Mouse (Mus musculus) midbrain, embryonic 15.5 days (tissue): ENCODE results near the gene Cib3. TPM values are rescaled to one million over a fixed set of nuclear protein-coding genes. Genes with fewer than 3 reads are reported as not detected.

Source experiments
- ATAC-seq: fragments of 200-750 bp; cut with Nextera tagmentation; replicated peaks from 2 replicates; pipeline ENCODE4 v1.8.0; 2017; ENCODE audit warnings: moderate TSS enrichment
- H3K27ac ChIP-seq: fragments of 300-500 bp; sonication (generic); 2 replicates; pipeline ENCODE4 v1.5.1; 2015; ENCODE audit warnings: mild to moderate bottlenecking, inconsistent platforms
- H3K27me3 ChIP-seq: fragments of 300-500 bp; sonication (generic); replicated peaks from 2 replicates; pipeline ENCODE4 v1.6.1; 2015; ENCODE audit warnings: inconsistent platforms
- H3K36me3 ChIP-seq: fragments of 300-500 bp; sonication (generic); replicated peaks from 2 replicates; pipeline ENCODE4 v1.6.1; 2015; ENCODE audit warnings: inconsistent platforms
- H3K4me1 ChIP-seq: fragments of 300-500 bp; sonication (generic); 2 replicates; pipeline ENCODE4 v1.6.1; 2015; ENCODE audit warnings: inconsistent platforms
- H3K4me2 ChIP-seq: fragments of 300-500 bp; sonication (generic); 2 replicates; pipeline ENCODE4 v1.6.1; 2015; ENCODE audit warnings: inconsistent platforms, mild to moderate bottlenecking, moderate library complexity
- H3K4me3 ChIP-seq: fragments of 300-500 bp; sonication (generic); 2 replicates; pipeline ENCODE4 v1.5.1; 2015; ENCODE audit warnings: mild to moderate bottlenecking, inconsistent platforms
- H3K9ac ChIP-seq: fragments of 300-500 bp; sonication (generic); 2 replicates; pipeline ENCODE4 v1.6.1; 2015; ENCODE audit warnings: mild to moderate bottlenecking, inconsistent platforms
- H3K9me3 ChIP-seq: fragments of 300-500 bp; sonication (generic); 2 replicates; pipeline ENCODE4 v1.6.1; 2016; ENCODE audit warnings: inconsistent platforms
- WGBS: fragments of 180-500 bp; shearing (Covaris S2); methylation state at CpG from one replicate; pipeline ENCODE4 v1.1.7; 2015; ENCODE audit warnings: mixed read lengths; 5-methylcytosine and 5-hydroxymethylcytosine counted together
- polyA plus RNA-seq: library from polyadenylated mRNA; unstranded; fragments of >200 nt; fragmentation: Nextera tagmentation; extraction: Ambion mirVana; gene quantifications from 2 replicates; pipeline ENCODE4 v1.2.1, GENCODE M21; 2015

The Cib3 gene
- polyA plus RNA-seq, 1 experiment from 2014 or later: not detected

- Histone ChIP-seq H3K36me3 (no peaks in the 10 kb centered on the region), H3K27me3 (no peaks in the 10 kb centered on the region), H3K4me1 (peaks cover 21% of the 10 kb centered on the region), H3K9me3 (no peaks in the 10 kb centered on the region), H3K27ac (peak within 1 kb of the TSS; percentile 94), H3K4me3 (peak within 1 kb of the TSS; percentile 53), H3K4me2 (peak within 1 kb of the TSS; percentile 61), H3K9ac (peak within 1 kb of the TSS; percentile 50)
- WGBS: under 1% methylated on average over 54 of the region's 54 CpGs
- peak; percentile 96 for ATAC-seq
Observed at GRCm38 (mm10) chr8:72239499-72240402, 27.1 kb upstream of the Cib3 start, which contains the start of gene Ap1m1. Ap1m1 (plus strand) TSS chr8:72240018.

GRCm38 (mm10) chr8:72222656-72223055 is 10.0 kb upstream of the Cib3 start:
- peaks cover 16% of the 10 kb centered on the region for H3K4me1 ChIP-seq
- H3K36me3 ChIP-seq: peaks cover 7% of the 10 kb centered on the region; the same call in 1 of the 2 replicates
- no peak overlapping the region for H3K4me2 ChIP-seq
- no peak overlapping the region for H3K9ac ChIP-seq
- no peaks in the 10 kb centered on the region for H3K9me3 ChIP-seq
- ATAC-seq: no peak
- no peaks in the 10 kb centered on the region for H3K27me3 ChIP-seq
- WGBS: 93% methylated on average over 5 of the region's 5 CpGs
- no peak overlapping the region for H3K4me3 ChIP-seq
- H3K27ac ChIP-seq: no peak overlapping the region

- H3K36me3 ChIP-seq: peaks cover 7% of the 10 kb centered on the region; the same call in 1 of the 2 replicates
- H3K4me1 ChIP-seq: peaks cover 16% of the 10 kb centered on the region
- H3K4me2 ChIP-seq: peak overlapping the region; percentile 76
- no peaks in the 10 kb centered on the region for H3K9me3 ChIP-seq
- H3K9ac ChIP-seq: no peak overlapping the region
- no peak for ATAC-seq
- 0 out of 2 replicates have a peak, but pooled peaks cover 8% of the 10 kb centered on the region for H3K27me3 ChIP-seq
- WGBS: 84% methylated on average over 4 of the region's 4 CpGs
- peak overlapping the region; percentile 71 for H3K4me3 ChIP-seq
- H3K27ac ChIP-seq: no peak overlapping the region
Observed at GRCm38 (mm10) chr8:72220758-72221157, 8.1 kb upstream of the Cib3 start.

GRCm38 (mm10) chr8:72219541-72220363 is 7.1 kb upstream of the Cib3 start, which contains the start of gene Fam32a:
Fam32a (plus strand) TSS chr8:72219730.
- H3K27ac ChIP-seq: peak within 1 kb of the TSS; percentile 75
- peaks cover 16% of the 10 kb centered on the region for H3K4me1 ChIP-seq
- peaks cover 7% of the 10 kb centered on the region; the same call in 1 of the 2 replicates for H3K36me3 ChIP-seq
- H3K4me2 ChIP-seq: peak within 1 kb of the TSS; percentile 76
- peak; percentile 98 for ATAC-seq
- WGBS: 15% methylated on average over 39 of the region's 39 CpGs
- peak within 1 kb of the TSS; percentile 71 for H3K4me3 ChIP-seq
- H3K9ac ChIP-seq: peak within 1 kb of the TSS; percentile 58
- H3K27me3 ChIP-seq: peaks cover 14% of the 10 kb centered on the region
- H3K9me3 ChIP-seq: no peaks in the 10 kb centered on the region

- Histone ChIP-seq H3K4me2 (peak overlapping the region; percentile 76), H3K27me3 (peaks cover 14% of the 10 kb centered on the region), H3K4me3 (peak overlapping the region; percentile 71), H3K4me1 (peaks cover 16% of the 10 kb centered on the region), H3K9ac (no peak overlapping the region), H3K9me3 (no peaks in the 10 kb centered on the region), H3K36me3 (peaks cover 7% of the 10 kb centered on the region; the same call in 1 of the 2 replicates), H3K27ac (peak overlapping the region; percentile 72)
- peak; percentile 49 for ATAC-seq
- 79% methylated on average over 10 of the region's 10 CpGs for WGBS
Observed at GRCm38 (mm10) chr8:72218781-72219540, 6.3 kb upstream of the Cib3 start.

GRCm38 (mm10) chr8:72215871-72216270 is 3.2 kb upstream of the Cib3 start:
- Histone ChIP-seq H3K4me1 (peaks cover 7% of the 10 kb centered on the region), H3K9me3 (no peaks in the 10 kb centered on the region), H3K9ac (no peak overlapping the region), H3K4me3 (no peak overlapping the region), H3K4me2 (no peak overlapping the region), H3K36me3 (no peaks in the 10 kb centered on the region), H3K27me3 (peaks cover 14% of the 10 kb centered on the region), H3K27ac (no peak overlapping the region)
- no peak for ATAC-seq
- WGBS: 38% methylated on average over 1 of the region's 1 CpGs

- Histone ChIP-seq H3K27me3 (peaks cover 14% of the 10 kb centered on the region), H3K9ac (no peak overlapping the region), H3K4me2 (no peak overlapping the region), H3K4me3 (no peak overlapping the region), H3K36me3 (no peaks in the 10 kb centered on the region), H3K9me3 (no peaks in the 10 kb centered on the region), H3K4me1 (no peaks in the 10 kb centered on the region), H3K27ac (no peak overlapping the region)
- WGBS: 57% methylated on average over 2 of the region's 2 CpGs
- no peak for ATAC-seq
Observed at GRCm38 (mm10) chr8:72215060-72215459, 2.4 kb upstream of the Cib3 start.

- H3K9me3 ChIP-seq: no peaks in the 10 kb centered on the region
- no peak for ATAC-seq
- WGBS: 81% methylated on average over 4 of the region's 4 CpGs
Observed at GRCm38 (mm10) chr8:72213536-72213935, 899 bp upstream of the Cib3 start, which contains the start of gene Gm11034. Gm11034 (minus strand) TSS chr8:72213636.

GRCm38 (mm10) chr8:72211846-72212245 is 791 bp downstream of the Cib3 start:
- WGBS: 90% methylated on average over 1 of the region's 1 CpGs
- ATAC-seq: no peak
- no peaks in the 10 kb centered on the region for H3K4me1 ChIP-seq

More at GRCm38 (mm10) chr8:72213536-72213935, 899 bp upstream of the Cib3 start, which contains the start of gene Gm11034:
- no peak within 1 kb of the TSS for H3K27ac ChIP-seq
- H3K36me3 ChIP-seq: no peaks in the 10 kb centered on the region
- no peaks in the 10 kb centered on the region for H3K4me1 ChIP-seq
- no peak within 1 kb of the TSS for H3K9ac ChIP-seq
- H3K4me3 ChIP-seq: no peak within 1 kb of the TSS
- peaks cover 14% of the 10 kb centered on the region for H3K27me3 ChIP-seq
- H3K4me2 ChIP-seq: no peak within 1 kb of the TSS

GRCm38 (mm10) chr8:72210710-72211109 is 1.9 kb downstream of the Cib3 start:
- 66% methylated on average over 2 of the region's 2 CpGs for WGBS
- no peak overlapping the region for H3K9ac ChIP-seq
- H3K36me3 ChIP-seq: no peaks in the 10 kb centered on the region
- H3K27me3 ChIP-seq: peaks cover 5% of the 10 kb centered on the region
- no peaks in the 10 kb centered on the region for H3K9me3 ChIP-seq
- H3K4me1 ChIP-seq: no peaks in the 10 kb centered on the region
- H3K4me2 ChIP-seq: no peak overlapping the region
- no peak for ATAC-seq
- H3K4me3 ChIP-seq: no peak overlapping the region
- H3K27ac ChIP-seq: no peak overlapping the region

More at GRCm38 (mm10) chr8:72211846-72212245, 791 bp downstream of the Cib3 start:
- H3K4me3 ChIP-seq: no peak overlapping the region
- H3K4me2 ChIP-seq: no peak overlapping the region
- no peak overlapping the region for H3K27ac ChIP-seq
- peaks cover 10% of the 10 kb centered on the region for H3K27me3 ChIP-seq
- H3K9ac ChIP-seq: no peak overlapping the region
- H3K36me3 ChIP-seq: no peaks in the 10 kb centered on the region
- no peaks in the 10 kb centered on the region for H3K9me3 ChIP-seq

GRCm38 (mm10) chr8:72210222-72210621 is 2.4 kb downstream of the Cib3 start:
- no peak overlapping the region for H3K27ac ChIP-seq
- H3K27me3 ChIP-seq: peaks cover 2% of the 10 kb centered on the region
- no peak overlapping the region for H3K9ac ChIP-seq
- no peak overlapping the region for H3K4me2 ChIP-seq
- whole genome bisulfite sequencing: 86% methylated on average over 4 of the region's 4 CpGs
- no peaks in the 10 kb centered on the region for H3K9me3 ChIP-seq
- no peak overlapping the region for H3K4me3 ChIP-seq
- H3K4me1 ChIP-seq: no peaks in the 10 kb centered on the region
- no peaks in the 10 kb centered on the region for H3K36me3 ChIP-seq
- no peak for ATAC-seq
